Mouse (Mus musculus) midbrain, embryonic 14.5 days (tissue): ENCODE data around the gene Ctnna2. TPM values are rescaled to one million over a fixed set of nuclear protein-coding genes. Genes with fewer than 3 reads are reported as not detected.

Experiments used
- ATAC-seq: fragments of 200-750 bp; cut with Nextera tagmentation; 2 replicates; pipeline ENCODE4 v1.8.0; 2017; ENCODE audit warnings: moderate number of reproducible peaks, moderate library complexity; ENCODE audit not compliant: low FRiP score, low TSS enrichment
- DNase-seq: peaks from one replicate; pipeline ENCODE4 v3.0.0-alpha.2; 2015
- H3K27ac ChIP-seq: fragments of 300-500 bp; sonication (generic); replicated peaks from 2 replicates; pipeline ENCODE4 v1.5.1; 2014; ENCODE audit warnings: mild to moderate bottlenecking, low read depth, low read length, moderate library complexity
- H3K27me3 ChIP-seq: fragments of 300-500 bp; sonication (generic); 2 replicates; pipeline ENCODE4 v1.6.1; 2014; ENCODE audit warnings: low read length, control low read depth, mixed read lengths; ENCODE audit not compliant: control insufficient read depth, insufficient read depth
- H3K36me3 ChIP-seq: fragments of 300-500 bp; sonication (generic); 2 replicates; pipeline ENCODE4 v1.6.1; 2014; ENCODE audit warnings: low read length, control low read depth; ENCODE audit not compliant: control insufficient read depth, insufficient read depth
- H3K4me1 ChIP-seq: fragments of 300-500 bp; sonication (generic); 2 replicates; pipeline ENCODE4 v1.6.1; 2014; ENCODE audit warnings: mild to moderate bottlenecking, antibody characterized with exemption, low read length, control low read depth; ENCODE audit not compliant: control insufficient read depth, insufficient read depth
- H3K4me2 ChIP-seq: fragments of 300-500 bp; sonication (generic); 2 replicates; pipeline ENCODE4 v1.6.1; 2014; ENCODE audit warnings: mild to moderate bottlenecking, low read length, moderate library complexity
- H3K4me3 ChIP-seq: fragments of 300-500 bp; sonication (generic); replicated peaks from 2 replicates; pipeline ENCODE4 v1.5.1; 2014; ENCODE audit warnings: low read depth, low read length
- H3K9ac ChIP-seq: fragments of 300-500 bp; sonication (generic); replicated peaks from 2 replicates; pipeline ENCODE4 v1.6.1; 2014; ENCODE audit warnings: mild to moderate bottlenecking, low read length, moderate library complexity
- H3K9me3 ChIP-seq: fragments of 300-500 bp; sonication (generic); 2 replicates; pipeline ENCODE4 v1.6.1; 2016; ENCODE audit warnings: low read length, control low read depth, mixed read lengths; ENCODE audit not compliant: control insufficient read depth
- WGBS: fragments of 180-500 bp; shearing (Covaris S2); extraction: QIAGEN DNeasy Blood & Tissue Kit; methylation state at CpG from one replicate; pipeline ENCODE4 v1.1.7; 2014; 5-methylcytosine and 5-hydroxymethylcytosine counted together
- polyA plus RNA-seq: library from polyadenylated mRNA; unstranded; fragments of >200 nt; fragmentation: Nextera tagmentation; extraction: Ambion mirVana; gene quantifications from 2 replicates; pipeline ENCODE4 v1.2.1, GENCODE M21; 2014

Gene Ctnna2
- polyA plus RNA-seq, 1 experiment from 2014 or later, result 141 TPM

DNA sequence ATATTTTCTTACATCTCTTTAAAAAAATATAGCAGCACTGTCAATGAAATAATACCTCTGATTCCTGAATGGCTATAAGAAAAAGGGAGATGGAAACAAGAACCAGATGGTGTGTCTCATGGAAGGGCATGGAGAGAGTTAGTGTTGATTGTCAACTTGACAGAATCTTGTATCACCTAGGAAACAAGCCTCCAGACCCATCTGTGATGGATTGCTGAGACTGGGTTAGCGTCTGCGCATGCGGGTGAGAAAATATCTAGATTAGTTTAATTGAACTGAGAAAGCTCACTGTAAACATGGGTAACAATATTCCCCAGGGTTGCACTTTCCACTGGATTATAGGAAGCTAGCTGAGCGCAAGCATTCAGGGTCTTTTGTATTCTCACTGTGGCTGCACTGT lies 994.7 kb downstream of the Ctnna2 start:
- Histone ChIP-seq H3K4me3 (no peak overlapping the region), H3K4me1 (no peaks in the 10 kb centered on the region), H3K27ac (no peak overlapping the region), H3K9ac (no peak overlapping the region), H3K4me2 (no peak overlapping the region), H3K9me3 (no peaks in the 10 kb centered on the region), H3K27me3 (no peaks in the 10 kb centered on the region), H3K36me3 (0 out of 2 replicates have a peak, but pooled peaks cover 3% of the 10 kb centered on the region)
- WGBS, result 82% methylated on average over 4 of the region's 4 CpGs
- ATAC-seq (no peak), DNase-seq (peak; percentile 16)

DNA sequence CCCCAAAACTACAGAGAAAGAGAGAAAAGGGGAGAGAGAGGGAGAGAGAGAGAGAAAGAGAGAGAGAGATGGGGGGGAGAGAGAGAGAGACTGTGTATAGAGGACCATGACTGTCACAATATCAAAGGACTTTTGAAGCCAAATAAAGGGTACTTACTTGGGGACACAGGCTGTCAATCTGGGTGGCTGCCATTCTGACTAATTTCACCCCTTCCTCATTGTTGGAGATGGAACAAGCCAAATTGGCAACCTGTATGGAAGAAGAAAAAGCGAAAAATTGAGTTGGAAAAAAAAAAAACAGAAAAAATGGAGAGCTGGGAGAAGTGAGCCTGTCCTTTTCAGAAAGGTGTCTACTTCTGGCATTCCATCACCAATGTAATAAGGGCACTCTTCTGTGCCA lies 997.8 kb downstream of the Ctnna2 start:
- Histone ChIP-seq H3K4me3 (no peak overlapping the region), H3K9ac (no peak overlapping the region), H3K4me2 (no peak overlapping the region), H3K27me3 (no peaks in the 10 kb centered on the region), H3K27ac (no peak overlapping the region), H3K36me3 (0 out of 2 replicates have a peak, but pooled peaks cover 3% of the 10 kb centered on the region), H3K9me3 (no peaks in the 10 kb centered on the region), H3K4me1 (no peaks in the 10 kb centered on the region)
- no peak for ATAC-seq
- 91% methylated on average over 1 of the region's 1 CpGs for WGBS
- DNase-seq, result no peak

DNA sequence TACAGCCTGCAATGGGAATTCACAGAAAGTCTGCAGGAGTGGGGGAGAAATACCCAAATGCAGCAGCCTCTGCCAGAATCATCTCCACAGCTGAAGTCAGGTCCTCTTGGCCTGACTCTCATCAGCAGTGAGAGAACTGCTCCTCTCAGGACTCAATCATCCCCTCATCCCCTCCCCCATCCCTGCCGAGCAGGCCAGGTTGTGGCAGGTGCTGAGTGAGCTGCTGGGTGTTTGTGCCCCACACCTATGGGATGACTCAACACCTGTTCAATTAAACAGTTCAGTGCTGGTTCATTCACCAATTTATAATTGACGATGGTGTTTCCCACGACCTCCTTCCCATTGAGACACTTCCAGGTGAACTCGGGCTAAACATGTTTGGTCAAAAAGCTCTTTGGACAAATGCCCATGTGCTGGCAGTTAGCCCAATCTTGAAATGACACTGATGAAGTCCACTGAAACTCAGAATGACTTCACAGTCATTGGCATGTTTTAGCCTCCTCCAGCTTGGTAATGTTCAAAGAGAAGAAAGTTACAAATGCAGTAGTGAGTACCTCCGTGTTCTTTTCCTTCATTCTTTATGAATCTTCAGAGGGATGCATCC lies 1000.1 kb downstream of the Ctnna2 start:
- 0 out of 2 replicates have a peak, but pooled peaks cover 3% of the 10 kb centered on the region for H3K36me3 ChIP-seq
- no peak overlapping the region for H3K4me3 ChIP-seq
- 82% methylated on average over 5 of the region's 5 CpGs for WGBS
- no peaks in the 10 kb centered on the region for H3K9me3 ChIP-seq
- DNase-seq (no peak), ATAC-seq (no peak)
- no peaks in the 10 kb centered on the region for H3K27me3 ChIP-seq
- no peak overlapping the region for H3K27ac ChIP-seq
- no peaks in the 10 kb centered on the region for H3K4me1 ChIP-seq
- H3K4me2 ChIP-seq, result no peak overlapping the region
- no peak overlapping the region for H3K9ac ChIP-seq

DNA sequence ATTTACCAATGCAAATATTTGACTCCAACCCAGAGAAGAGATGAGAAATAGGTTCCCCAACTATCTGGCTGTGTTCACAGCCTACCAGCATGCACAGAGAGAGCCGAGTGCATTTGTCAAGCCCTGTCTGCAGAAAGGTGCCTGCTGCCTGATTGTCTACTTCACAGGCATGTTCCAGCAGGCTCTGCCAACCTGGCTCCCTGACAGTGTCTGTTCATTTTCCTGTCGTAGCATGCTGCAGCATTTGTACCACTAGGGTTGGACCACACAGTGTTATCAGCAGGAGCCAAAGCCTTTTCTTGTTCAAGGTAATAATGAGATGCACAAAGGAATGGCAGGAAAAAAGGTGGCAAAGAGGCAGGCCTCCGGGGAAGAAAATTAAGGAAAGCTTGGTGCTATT lies 1001.7 kb downstream of the Ctnna2 start:
- H3K36me3 ChIP-seq, result 0 out of 2 replicates have a peak, but pooled peaks cover 3% of the 10 kb centered on the region
- ATAC-seq (no peak), DNase-seq (peak; percentile 57)
- no peak overlapping the region for H3K9ac ChIP-seq
- no peaks in the 10 kb centered on the region for H3K4me1 ChIP-seq
- no peaks in the 10 kb centered on the region for H3K27me3 ChIP-seq
- H3K4me2 ChIP-seq, result no peak overlapping the region
- H3K27ac ChIP-seq, result no peak overlapping the region
- H3K4me3 ChIP-seq, result no peak overlapping the region
- H3K9me3 ChIP-seq, result no peaks in the 10 kb centered on the region
- WGBS, result 8% methylated on average over 3 of the region's 3 CpGs

DNA sequence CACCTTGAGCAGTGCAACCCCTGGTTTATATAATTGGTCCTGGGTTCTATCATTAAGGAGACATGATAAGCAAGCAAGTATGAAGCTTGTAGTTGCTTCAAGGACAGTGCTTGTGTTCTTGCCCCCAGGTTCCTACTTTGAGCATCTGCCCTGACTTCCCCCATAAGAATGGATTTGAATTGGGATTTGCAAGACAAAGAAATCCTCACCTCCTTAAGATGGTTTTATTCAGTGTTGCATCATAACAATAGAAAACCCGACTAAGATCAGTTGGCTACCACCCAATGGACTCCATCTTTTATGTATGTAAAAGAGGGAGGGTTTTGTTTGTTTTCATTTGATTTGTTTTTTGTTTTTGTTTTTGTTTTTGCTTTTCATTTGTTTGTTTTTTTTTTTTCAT lies 1005.2 kb downstream of the Ctnna2 start:
- Histone ChIP-seq H3K4me3 (no peak overlapping the region), H3K36me3 (no peaks in the 10 kb centered on the region), H3K27me3 (no peaks in the 10 kb centered on the region), H3K9ac (no peak overlapping the region), H3K4me1 (no peaks in the 10 kb centered on the region), H3K9me3 (no peaks in the 10 kb centered on the region), H3K4me2 (no peak overlapping the region), H3K27ac (no peak overlapping the region)
- WGBS, result 38% methylated on average over 1 of the region's 1 CpGs
- DNase-seq (no peak), ATAC-seq (no peak)

DNA sequence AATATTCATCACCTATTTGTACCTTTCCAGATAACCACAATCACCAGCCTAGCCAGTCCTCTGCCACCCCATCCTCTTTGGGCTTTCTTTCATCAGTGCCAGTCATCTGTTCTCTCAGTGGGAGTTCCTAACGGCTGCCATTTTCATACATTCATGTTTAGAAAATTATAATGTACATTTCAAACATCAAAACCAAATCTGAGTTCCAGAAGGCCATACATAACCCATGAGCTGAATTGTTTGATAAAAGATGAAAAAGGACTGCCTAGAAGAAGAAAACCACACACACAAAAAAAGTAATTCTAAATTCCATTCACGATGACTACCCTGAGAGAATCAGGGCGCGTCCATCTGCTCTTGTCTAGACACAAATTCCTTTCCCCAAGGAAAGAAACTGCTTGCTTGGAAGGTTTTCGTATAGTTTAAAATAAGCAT lies 1014.5 kb downstream of the Ctnna2 start:
- ATAC-seq (peak; percentile 34; the same call in 1 of the 2 replicates), DNase-seq (peak; percentile 41)
- no peaks in the 10 kb centered on the region for H3K36me3 ChIP-seq
- H3K9ac ChIP-seq, result no peak overlapping the region
- no peak overlapping the region for H3K27ac ChIP-seq
- H3K4me1 ChIP-seq, result no peaks in the 10 kb centered on the region
- H3K4me3 ChIP-seq, result no peak overlapping the region
- 55% methylated on average over 5 of the region's 5 CpGs for WGBS
- H3K4me2 ChIP-seq, result no peak overlapping the region
- no peaks in the 10 kb centered on the region for H3K27me3 ChIP-seq
- H3K9me3 ChIP-seq, result no peaks in the 10 kb centered on the region

DNA sequence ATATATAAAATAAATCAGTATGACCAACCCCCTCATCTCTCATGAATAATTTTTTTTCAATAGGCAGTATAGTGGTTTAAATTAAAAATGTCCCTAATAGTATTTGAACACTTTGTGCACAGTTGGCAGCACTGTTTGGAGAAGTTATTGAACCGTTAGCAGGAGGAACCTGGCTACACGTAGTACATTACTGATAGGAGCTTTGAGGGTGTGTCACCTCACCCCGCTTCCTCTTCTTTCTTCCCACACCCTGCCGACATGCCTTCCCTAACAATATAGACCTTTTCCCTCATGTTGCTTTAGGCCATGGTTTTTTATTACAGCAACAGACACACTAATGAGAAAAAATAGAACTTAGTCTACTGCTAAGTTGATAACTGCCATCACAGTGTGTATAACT lies 1071.4 kb downstream of the Ctnna2 start:
- Histone ChIP-seq H3K27ac (no peak overlapping the region), H3K4me3 (no peak overlapping the region), H3K27me3 (no peaks in the 10 kb centered on the region), H3K9me3 (no peaks in the 10 kb centered on the region), H3K36me3 (no peaks in the 10 kb centered on the region), H3K4me2 (no peak overlapping the region), H3K9ac (no peak overlapping the region), H3K4me1 (no peaks in the 10 kb centered on the region)
- no peak for DNase-seq
- WGBS, result 75% methylated on average over 4 of the region's 4 CpGs
- ATAC-seq, result no peak

DNA sequence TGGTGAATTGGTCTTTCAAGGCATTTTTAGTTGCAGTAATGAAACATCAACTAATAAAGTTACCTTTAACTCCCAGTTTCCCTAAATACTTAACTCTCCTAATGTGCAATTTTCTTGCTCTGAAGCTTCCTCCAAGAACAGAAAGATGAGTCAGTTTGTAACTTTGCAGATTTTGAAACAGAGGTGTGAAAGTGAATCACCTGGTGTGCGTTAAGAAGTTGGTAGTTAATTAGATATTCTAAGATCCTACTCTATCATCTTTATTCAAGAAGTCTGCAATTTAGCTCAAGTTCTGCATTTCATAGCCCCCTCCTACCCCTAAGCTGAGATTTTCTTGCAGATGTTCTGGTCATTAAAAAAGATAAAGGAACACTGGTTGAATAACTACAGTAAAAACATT lies 1082.3 kb downstream of the Ctnna2 start:
- no peak for DNase-seq
- Histone ChIP-seq H3K4me3 (no peak overlapping the region), H3K27me3 (no peaks in the 10 kb centered on the region), H3K4me1 (no peaks in the 10 kb centered on the region), H3K9ac (no peak overlapping the region), H3K4me2 (no peak overlapping the region), H3K36me3 (no peaks in the 10 kb centered on the region), H3K9me3 (no peaks in the 10 kb centered on the region), H3K27ac (no peak overlapping the region)
- ATAC-seq, result no peak
- WGBS, result 87% methylated on average over 1 of the region's 1 CpGs
